Mouse (Mus musculus): ENCODE results near the gene Il3ra.

DNA sequence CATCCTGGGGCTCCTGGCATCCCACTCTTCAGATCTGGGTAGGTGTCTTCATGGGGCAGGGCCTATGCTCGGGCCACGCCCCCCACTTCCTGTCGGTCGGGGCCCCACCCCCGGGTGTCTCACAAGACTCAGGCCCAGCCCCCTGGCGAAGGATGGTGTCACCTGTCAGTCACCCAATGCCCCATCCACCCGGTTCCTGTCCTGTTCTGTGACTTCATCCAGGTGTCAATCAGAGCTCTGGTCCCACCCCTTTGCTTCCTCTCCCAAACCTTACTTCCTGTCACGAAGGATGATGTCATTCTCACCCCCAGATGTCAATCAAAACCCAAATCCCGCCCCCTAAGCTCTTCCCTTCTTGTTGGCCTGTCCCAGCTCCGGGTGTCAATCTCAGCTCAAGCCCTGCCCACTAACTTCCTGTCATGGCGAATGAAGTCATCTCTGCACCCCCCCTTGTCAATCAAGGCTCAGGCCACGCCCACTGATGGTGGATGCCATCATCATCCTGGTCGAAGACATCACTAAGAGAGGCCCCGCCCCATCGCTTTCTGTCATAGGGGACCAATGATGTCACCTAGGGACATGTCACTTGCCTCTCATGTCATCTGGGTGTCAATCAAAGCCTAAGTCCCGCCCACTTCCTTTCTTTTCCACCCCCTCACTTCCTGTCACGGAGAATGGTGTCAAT lies 1.2 kb downstream of the Il3ra start:
- no peak for TF ChIP-seq CTCF (IDR thresholded peaks at IDR 0.05; ENCODE audit: borderline replicate concordance, extremely low read depth, insufficient read depth, insufficient read length)
- no peak for TF ChIP-seq POLR2A (IDR thresholded peaks at IDR 0.05; ENCODE audit: borderline replicate concordance, extremely low read depth, insufficient read depth, insufficient read length, poor library complexity, severe bottlenecking)
